Mouse (Mus musculus): ENCODE data around the gene Ptpn11. TPM values are rescaled to one million over a fixed set of nuclear protein-coding genes. Genes with fewer than 3 reads are reported as not detected.

Gene Ptpn11
- polyA plus RNA-seq, 1 experiment from 2014 or later = 15.8 TPM

GRCm38 (mm10) chr5:121122036-121122435 is 69.2 kb downstream of the Ptpn11 start:
- no peaks in the 10 kb centered on the region for H3K9me3 ChIP-seq (replicated peaks)
- 57% methylated on average over 3 of the region's 3 CpGs for WGBS (ENCODE audit: insufficient replicate concordance)
- H3K36me3 ChIP-seq = no peaks in the 10 kb centered on the region
- H3K4me3 ChIP-seq = no peak overlapping the region
- H3K4me1 ChIP-seq = peaks cover 8% of the 10 kb centered on the region; the same call in 1 of the 2 replicates
- no peaks in the 10 kb centered on the region for H3K27me3 ChIP-seq (replicated peaks)
- no peak for ATAC-seq
- no peak overlapping the region for H3K4me2 ChIP-seq
- 0 out of 2 replicates have a peak overlapping the region, but pooled peaks have one; percentile 25 for H3K27ac ChIP-seq
- no peak overlapping the region for H3K9ac ChIP-seq

GRCm38 (mm10) chr5:121119331-121120034 is 71.7 kb downstream of the Ptpn11 start:
- ATAC-seq = no peak
- Histone ChIP-seq H3K4me3 (no peak overlapping the region), H3K27ac (no peak overlapping the region), H3K27me3 (replicated peaks) (no peaks in the 10 kb centered on the region), H3K4me2 (no peak overlapping the region), H3K4me1 (peaks cover 3% of the 10 kb centered on the region; the same call in 1 of the 2 replicates), H3K9ac (no peak overlapping the region), H3K9me3 (replicated peaks) (no peaks in the 10 kb centered on the region), H3K36me3 (no peaks in the 10 kb centered on the region)
- 77% methylated on average over 13 of the region's 13 CpGs for WGBS (ENCODE audit: insufficient replicate concordance)

GRCm38 (mm10) chr5:121118345-121118744 is 72.9 kb downstream of the Ptpn11 start:
- no peak overlapping the region for H3K4me3 ChIP-seq
- 31% methylated on average over 4 of the region's 4 CpGs for WGBS (ENCODE audit: insufficient replicate concordance)
- H3K27me3 ChIP-seq (replicated peaks) = no peaks in the 10 kb centered on the region
- peaks cover 3% of the 10 kb centered on the region; the same call in 1 of the 2 replicates for H3K4me1 ChIP-seq
- H3K36me3 ChIP-seq = no peaks in the 10 kb centered on the region
- no peak overlapping the region for H3K9ac ChIP-seq
- H3K4me2 ChIP-seq = no peak overlapping the region
- no peaks in the 10 kb centered on the region for H3K9me3 ChIP-seq (replicated peaks)
- no peak overlapping the region for H3K27ac ChIP-seq
- no peak for ATAC-seq

- no peak overlapping the region for H3K27ac ChIP-seq
- H3K27me3 ChIP-seq (replicated peaks) = no peaks in the 10 kb centered on the region
- H3K36me3 ChIP-seq = no peaks in the 10 kb centered on the region
- no peaks in the 10 kb centered on the region for H3K4me1 ChIP-seq
- H3K9me3 ChIP-seq (replicated peaks) = no peaks in the 10 kb centered on the region
- H3K4me2 ChIP-seq = no peak overlapping the region
- H3K4me3 ChIP-seq = no peak overlapping the region
- no peak overlapping the region for H3K9ac ChIP-seq
- WGBS (ENCODE audit: insufficient replicate concordance) = 55% methylated on average over 3 of the region's 3 CpGs
- ATAC-seq = no peak
Measured at GRCm38 (mm10) chr5:121116941-121117340, 74.3 kb downstream of the Ptpn11 start.

GRCm38 (mm10) chr5:121115391-121116157 is 75.6 kb downstream of the Ptpn11 start:
- H3K9ac ChIP-seq = no peak overlapping the region
- ATAC-seq = no peak
- 65% methylated on average over 8 of the region's 8 CpGs for whole genome bisulfite sequencing (ENCODE audit: insufficient replicate concordance)
- no peak overlapping the region for H3K4me3 ChIP-seq
- no peak overlapping the region for H3K4me2 ChIP-seq
- H3K9me3 ChIP-seq (replicated peaks) = no peaks in the 10 kb centered on the region
- no peak overlapping the region for H3K27ac ChIP-seq
- H3K4me1 ChIP-seq = no peaks in the 10 kb centered on the region
- no peaks in the 10 kb centered on the region for H3K36me3 ChIP-seq
- H3K27me3 ChIP-seq (replicated peaks) = no peaks in the 10 kb centered on the region

GRCm38 (mm10) chr5:121114151-121114550 is 77.0 kb downstream of the Ptpn11 start:
- no peaks in the 10 kb centered on the region for H3K4me1 ChIP-seq
- no peaks in the 10 kb centered on the region for H3K9me3 ChIP-seq (replicated peaks)
- no peak for ATAC-seq
- no peak overlapping the region for H3K4me3 ChIP-seq
- WGBS (ENCODE audit: insufficient replicate concordance) = 71% methylated on average over 14 of the region's 14 CpGs
- H3K4me2 ChIP-seq = no peak overlapping the region
- H3K9ac ChIP-seq = no peak overlapping the region
- H3K27ac ChIP-seq = no peak overlapping the region
- no peaks in the 10 kb centered on the region for H3K36me3 ChIP-seq
- no peaks in the 10 kb centered on the region for H3K27me3 ChIP-seq (replicated peaks)

- no peak for ATAC-seq
- no peaks in the 10 kb centered on the region for H3K9me3 ChIP-seq (replicated peaks)
- H3K27me3 ChIP-seq (replicated peaks) = no peaks in the 10 kb centered on the region
- H3K36me3 ChIP-seq = no peaks in the 10 kb centered on the region
- no peak overlapping the region for H3K27ac ChIP-seq
- H3K4me3 ChIP-seq = no peak overlapping the region
- WGBS (ENCODE audit: insufficient replicate concordance) = 56% methylated on average over 5 of the region's 5 CpGs
- no peak overlapping the region for H3K4me2 ChIP-seq
- H3K9ac ChIP-seq = no peak overlapping the region
- no peaks in the 10 kb centered on the region for H3K4me1 ChIP-seq
Measured at GRCm38 (mm10) chr5:121112390-121112789, 78.8 kb downstream of the Ptpn11 start.

GRCm38 (mm10) chr5:121111106-121111915 is 79.9 kb downstream of the Ptpn11 start:
- WGBS (ENCODE audit: insufficient replicate concordance) = 79% methylated on average over 18 of the region's 18 CpGs

GRCm38 (mm10) chr5:121109185-121109584 is 82.0 kb downstream of the Ptpn11 start:
- no peak overlapping the region for H3K4me3 ChIP-seq
- no peaks in the 10 kb centered on the region for H3K27me3 ChIP-seq (replicated peaks)
- no peak for ATAC-seq
- WGBS (ENCODE audit: insufficient replicate concordance) = 65% methylated on average over 7 of the region's 7 CpGs
- no peak overlapping the region for H3K4me2 ChIP-seq
- no peaks in the 10 kb centered on the region for H3K36me3 ChIP-seq
- H3K9ac ChIP-seq = no peak overlapping the region
- H3K4me1 ChIP-seq = no peaks in the 10 kb centered on the region
- H3K27ac ChIP-seq = no peak overlapping the region
- no peaks in the 10 kb centered on the region for H3K9me3 ChIP-seq (replicated peaks)

More at GRCm38 (mm10) chr5:121111106-121111915, 79.9 kb downstream of the Ptpn11 start:
- Histone ChIP-seq H3K36me3 (no peaks in the 10 kb centered on the region), H3K9ac (no peak overlapping the region), H3K9me3 (replicated peaks) (no peaks in the 10 kb centered on the region), H3K4me3 (no peak overlapping the region), H3K4me2 (no peak overlapping the region), H3K27ac (no peak overlapping the region), H3K27me3 (replicated peaks) (no peaks in the 10 kb centered on the region), H3K4me1 (no peaks in the 10 kb centered on the region)
- ATAC-seq = no peak

- no peak overlapping the region for H3K4me2 ChIP-seq
- WGBS (ENCODE audit: insufficient replicate concordance) = 62% methylated on average over 3 of the region's 3 CpGs
Measured at GRCm38 (mm10) chr5:121106913-121107312, 84.3 kb downstream of the Ptpn11 start.

GRCm38 (mm10) chr5:121100886-121101580 is 90.2 kb downstream of the Ptpn11 start:
- 69% methylated on average over 9 of the region's 9 CpGs for WGBS (ENCODE audit: insufficient replicate concordance)
- no peaks in the 10 kb centered on the region for H3K4me1 ChIP-seq
- no peaks in the 10 kb centered on the region for H3K36me3 ChIP-seq
- H3K27ac ChIP-seq = no peak overlapping the region
- H3K4me3 ChIP-seq = no peak overlapping the region
- no peak overlapping the region for H3K9ac ChIP-seq
- H3K27me3 ChIP-seq (replicated peaks) = no peaks in the 10 kb centered on the region
- no peak overlapping the region for H3K4me2 ChIP-seq
- ATAC-seq = no peak
- H3K9me3 ChIP-seq (replicated peaks) = no peaks in the 10 kb centered on the region

More at GRCm38 (mm10) chr5:121106913-121107312, 84.3 kb downstream of the Ptpn11 start:
- Histone ChIP-seq H3K9ac (no peak overlapping the region), H3K27me3 (replicated peaks) (no peaks in the 10 kb centered on the region), H3K4me1 (no peaks in the 10 kb centered on the region), H3K36me3 (no peaks in the 10 kb centered on the region), H3K4me3 (no peak overlapping the region), H3K27ac (no peak overlapping the region), H3K9me3 (replicated peaks) (no peaks in the 10 kb centered on the region)
- no peak for ATAC-seq
